Mouse (Mus musculus): ENCODE data around the gene Urah. TPM values are rescaled to one million over a fixed set of nuclear protein-coding genes. Genes with fewer than 3 reads are reported as not detected.

Urah gene
- 26.7 and 34.7 TPM in 2 replicates for polyA plus RNA-seq (2015; fragmentation: Nextera tagmentation; extraction: Ambion mirVana)

GRCm38 (mm10) chr7:140834968-140835757 lies at the start of gene Urah:
TSS of gene Urah (plus strand) at chr7:140835018.
- Histone ChIP-seq H3K27me3 (ENCODE audit: control insufficient read depth, insufficient read depth, low read length) (no peaks in the 10 kb centered on the region), H3K36me3 (ENCODE audit: control insufficient read depth, insufficient read depth, low read length) (no peaks in the 10 kb centered on the region), H3K9ac (ENCODE audit: low read length) (peak within 1 kb of the TSS; percentile 62), H3K27ac (ENCODE audit: low read length) (peak within 1 kb of the TSS; percentile 25; the same call in 1 of the 2 replicates), H3K4me3 (replicated peaks; ENCODE audit: low read length) (peak within 1 kb of the TSS; percentile 30), H3K4me2 (ENCODE audit: low read depth, low read length) (peak within 1 kb of the TSS; percentile 39), H3K9me3 (replicated peaks; ENCODE audit: control insufficient read depth, low read length) (no peaks in the 10 kb centered on the region), H3K4me1 (ENCODE audit: control insufficient read depth, insufficient read depth, low read length) (0 out of 2 replicates have a peak, but pooled peaks cover 7% of the 10 kb centered on the region)
- peak; percentile 82 for ATAC-seq (ENCODE audit: insufficient read depth, low FRiP score)
- 35% methylated on average over 20 of the region's 20 CpGs for WGBS

- H3K27me3 ChIP-seq (ENCODE audit: control insufficient read depth, insufficient read depth, low read length) = no peaks in the 10 kb centered on the region
- no peak within 1 kb of the TSS for H3K9ac ChIP-seq (ENCODE audit: low read length)
- H3K27ac ChIP-seq (ENCODE audit: low read length) = no peak within 1 kb of the TSS
- H3K4me1 ChIP-seq (ENCODE audit: control insufficient read depth, insufficient read depth, low read length) = no peaks in the 10 kb centered on the region
- WGBS = 76% methylated on average over 33 of the region's 33 CpGs
- ATAC-seq (ENCODE audit: insufficient read depth, low FRiP score) = no peak
- no peak within 1 kb of the TSS for H3K4me3 ChIP-seq (replicated peaks; ENCODE audit: low read length)
- no peak within 1 kb of the TSS for H3K4me2 ChIP-seq (ENCODE audit: low read depth, low read length)
- no peaks in the 10 kb centered on the region for H3K9me3 ChIP-seq (replicated peaks; ENCODE audit: control insufficient read depth, low read length)
- no peaks in the 10 kb centered on the region for H3K36me3 ChIP-seq (ENCODE audit: control insufficient read depth, insufficient read depth, low read length)
These were observed 47.3 kb upstream of the Urah start, which contains the start of gene Syce1 for GRCm38 (mm10) chr7:140787406-140788052. TSS of gene Syce1 (minus strand) at chr7:140787852.

- no peaks in the 10 kb centered on the region for H3K9me3 ChIP-seq (replicated peaks; ENCODE audit: control insufficient read depth, low read length)
- H3K27ac ChIP-seq (ENCODE audit: low read length) = no peak overlapping the region
- no peak overlapping the region for H3K4me3 ChIP-seq (replicated peaks; ENCODE audit: low read length)
- H3K36me3 ChIP-seq (ENCODE audit: control insufficient read depth, insufficient read depth, low read length) = no peaks in the 10 kb centered on the region
- H3K4me2 ChIP-seq (ENCODE audit: low read depth, low read length) = no peak overlapping the region
- H3K9ac ChIP-seq (ENCODE audit: low read length) = no peak overlapping the region
- WGBS = 83% methylated on average over 7 of the region's 7 CpGs
- no peaks in the 10 kb centered on the region for H3K27me3 ChIP-seq (ENCODE audit: control insufficient read depth, insufficient read depth, low read length)
- no peaks in the 10 kb centered on the region for H3K4me1 ChIP-seq (ENCODE audit: control insufficient read depth, insufficient read depth, low read length)
- no peak for ATAC-seq (ENCODE audit: insufficient read depth, low FRiP score)
These were observed 46.8 kb upstream of the Urah start for GRCm38 (mm10) chr7:140788053-140788435.

DNA sequence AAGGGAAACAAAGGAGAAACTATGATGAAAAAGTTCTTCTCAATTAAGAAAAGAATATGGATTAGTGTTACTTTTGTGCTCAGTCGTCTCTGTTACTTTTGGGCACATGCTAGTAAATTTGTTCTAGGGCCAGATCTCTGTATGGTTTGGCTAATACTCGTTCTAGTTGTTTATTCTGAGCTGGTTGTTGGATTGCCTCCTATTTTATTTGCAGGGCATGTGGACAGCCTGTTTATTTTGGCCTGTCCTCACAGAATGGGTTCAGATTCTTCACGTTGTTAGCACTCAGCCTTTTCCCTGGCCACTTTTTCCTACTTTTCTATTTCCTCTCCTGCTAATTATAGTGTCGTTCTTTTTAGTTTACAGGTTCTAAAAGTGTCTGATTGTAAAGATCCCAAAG lies 41.3 kb upstream of the Urah start:
- ATAC-seq (ENCODE audit: insufficient read depth, low FRiP score) = no peak
- Histone ChIP-seq H3K9ac (ENCODE audit: low read length) (no peak overlapping the region), H3K4me1 (ENCODE audit: control insufficient read depth, insufficient read depth, low read length) (no peaks in the 10 kb centered on the region), H3K27ac (ENCODE audit: low read length) (no peak overlapping the region), H3K9me3 (replicated peaks; ENCODE audit: control insufficient read depth, low read length) (no peaks in the 10 kb centered on the region), H3K4me2 (ENCODE audit: low read depth, low read length) (no peak overlapping the region), H3K36me3 (ENCODE audit: control insufficient read depth, insufficient read depth, low read length) (no peaks in the 10 kb centered on the region), H3K4me3 (replicated peaks; ENCODE audit: low read length) (no peak overlapping the region), H3K27me3 (ENCODE audit: control insufficient read depth, insufficient read depth, low read length) (no peaks in the 10 kb centered on the region)
- 48% methylated on average over 4 of the region's 4 CpGs for WGBS

DNA sequence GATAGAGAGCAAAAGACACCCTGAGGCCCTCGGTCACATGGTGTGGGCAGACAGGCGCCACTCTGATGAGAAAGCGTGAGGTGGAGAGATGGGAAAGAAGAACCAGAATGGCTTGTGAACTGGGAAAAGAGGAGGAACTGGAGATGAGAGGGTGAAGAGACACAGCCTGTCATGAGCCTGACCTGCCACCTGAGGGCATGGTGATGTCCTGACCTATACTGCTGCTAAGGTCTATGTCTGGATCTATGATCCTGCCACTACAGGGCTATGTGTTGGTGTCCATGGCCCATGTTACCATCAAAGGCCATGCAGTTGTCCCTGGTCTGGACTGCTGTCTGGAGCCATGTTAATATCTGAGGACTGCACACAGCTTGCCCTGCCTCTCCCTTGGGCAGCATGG lies 37.2 kb upstream of the Urah start:
- Histone ChIP-seq H3K4me1 (ENCODE audit: control insufficient read depth, insufficient read depth, low read length) (no peaks in the 10 kb centered on the region), H3K9ac (ENCODE audit: low read length) (no peak overlapping the region), H3K27ac (ENCODE audit: low read length) (no peak overlapping the region), H3K36me3 (ENCODE audit: control insufficient read depth, insufficient read depth, low read length) (no peaks in the 10 kb centered on the region), H3K4me2 (ENCODE audit: low read depth, low read length) (no peak overlapping the region), H3K9me3 (replicated peaks; ENCODE audit: control insufficient read depth, low read length) (no peaks in the 10 kb centered on the region), H3K27me3 (ENCODE audit: control insufficient read depth, insufficient read depth, low read length) (no peaks in the 10 kb centered on the region), H3K4me3 (replicated peaks; ENCODE audit: low read length) (no peak overlapping the region)
- WGBS = 83% methylated on average over 3 of the region's 3 CpGs
- ATAC-seq (ENCODE audit: insufficient read depth, low FRiP score) = no peak

- H3K4me1 ChIP-seq (ENCODE audit: control insufficient read depth, insufficient read depth, low read length) = no peaks in the 10 kb centered on the region
- ATAC-seq (ENCODE audit: insufficient read depth, low FRiP score) = no peak
- no peak overlapping the region for H3K4me2 ChIP-seq (ENCODE audit: low read depth, low read length)
- H3K27ac ChIP-seq (ENCODE audit: low read length) = no peak overlapping the region
- WGBS = 62% methylated on average over 2 of the region's 2 CpGs
- H3K27me3 ChIP-seq (ENCODE audit: control insufficient read depth, insufficient read depth, low read length) = no peaks in the 10 kb centered on the region
- no peaks in the 10 kb centered on the region for H3K9me3 ChIP-seq (replicated peaks; ENCODE audit: control insufficient read depth, low read length)
- no peak overlapping the region for H3K4me3 ChIP-seq (replicated peaks; ENCODE audit: low read length)
- no peaks in the 10 kb centered on the region for H3K36me3 ChIP-seq (ENCODE audit: control insufficient read depth, insufficient read depth, low read length)
- no peak overlapping the region for H3K9ac ChIP-seq (ENCODE audit: low read length)
These were observed 36.6 kb upstream of the Urah start for GRCm38 (mm10) chr7:140798212-140798611.

- no peak overlapping the region for H3K9ac ChIP-seq (ENCODE audit: low read length)
- no peak overlapping the region for H3K27ac ChIP-seq (ENCODE audit: low read length)
- no peaks in the 10 kb centered on the region for H3K9me3 ChIP-seq (replicated peaks; ENCODE audit: control insufficient read depth, low read length)
- H3K36me3 ChIP-seq (ENCODE audit: control insufficient read depth, insufficient read depth, low read length) = no peaks in the 10 kb centered on the region
- 69% methylated on average over 6 of the region's 6 CpGs for WGBS
- no peak overlapping the region for H3K4me2 ChIP-seq (ENCODE audit: low read depth, low read length)
- no peak for ATAC-seq (ENCODE audit: insufficient read depth, low FRiP score)
- H3K4me3 ChIP-seq (replicated peaks; ENCODE audit: low read length) = no peak overlapping the region
- H3K4me1 ChIP-seq (ENCODE audit: control insufficient read depth, insufficient read depth, low read length) = no peaks in the 10 kb centered on the region
- H3K27me3 ChIP-seq (ENCODE audit: control insufficient read depth, insufficient read depth, low read length) = no peaks in the 10 kb centered on the region
These were observed 32.2 kb upstream of the Urah start for GRCm38 (mm10) chr7:140802629-140803028.

GRCm38 (mm10) chr7:140805704-140806103 lies 29.1 kb upstream of the Urah start:
- Histone ChIP-seq H3K9ac (ENCODE audit: low read length) (no peak overlapping the region), H3K27ac (ENCODE audit: low read length) (no peak overlapping the region), H3K36me3 (ENCODE audit: control insufficient read depth, insufficient read depth, low read length) (no peaks in the 10 kb centered on the region), H3K4me1 (ENCODE audit: control insufficient read depth, insufficient read depth, low read length) (no peaks in the 10 kb centered on the region), H3K4me3 (replicated peaks; ENCODE audit: low read length) (no peak overlapping the region), H3K9me3 (replicated peaks; ENCODE audit: control insufficient read depth, low read length) (no peaks in the 10 kb centered on the region), H3K4me2 (ENCODE audit: low read depth, low read length) (no peak overlapping the region), H3K27me3 (ENCODE audit: control insufficient read depth, insufficient read depth, low read length) (no peaks in the 10 kb centered on the region)
- no peak for ATAC-seq (ENCODE audit: insufficient read depth, low FRiP score)
- 18% methylated on average over 1 of the region's 1 CpGs for WGBS

DNA sequence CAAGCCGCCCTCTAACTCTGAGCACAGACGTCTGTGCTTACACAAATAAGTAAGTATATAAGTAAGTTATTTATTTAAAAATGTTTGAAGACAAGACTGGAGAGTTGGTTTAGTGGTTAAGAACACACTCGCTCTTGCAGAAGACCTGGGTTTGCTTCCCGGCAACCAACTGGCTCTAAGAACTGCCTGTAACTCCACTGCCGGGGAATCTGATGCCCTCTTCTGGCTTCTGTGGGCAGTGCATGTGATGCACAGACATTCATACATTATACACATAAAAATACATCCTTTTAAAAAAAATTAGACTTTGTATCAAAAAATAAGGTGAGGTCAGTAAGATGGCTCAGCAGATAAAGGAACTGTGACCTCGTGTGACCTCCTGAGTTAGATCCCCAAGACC lies 24.3 kb upstream of the Urah start:
- 88% methylated on average over 6 of the region's 6 CpGs for WGBS

More for the DNA sequence above, 24.3 kb upstream of the Urah start:
- no peak overlapping the region for H3K4me3 ChIP-seq (replicated peaks; ENCODE audit: low read length)
- no peak overlapping the region for H3K27ac ChIP-seq (ENCODE audit: low read length)
- no peaks in the 10 kb centered on the region for H3K4me1 ChIP-seq (ENCODE audit: control insufficient read depth, insufficient read depth, low read length)
- H3K27me3 ChIP-seq (ENCODE audit: control insufficient read depth, insufficient read depth, low read length) = no peaks in the 10 kb centered on the region
- no peak for ATAC-seq (ENCODE audit: insufficient read depth, low FRiP score)
- no peaks in the 10 kb centered on the region for H3K9me3 ChIP-seq (replicated peaks; ENCODE audit: control insufficient read depth, low read length)
- H3K9ac ChIP-seq (ENCODE audit: low read length) = no peak overlapping the region
- no peaks in the 10 kb centered on the region for H3K36me3 ChIP-seq (ENCODE audit: control insufficient read depth, insufficient read depth, low read length)
- H3K4me2 ChIP-seq (ENCODE audit: low read depth, low read length) = no peak overlapping the region
